Mouse (Mus musculus): ENCODE data around the gene Dph1. TPM values are rescaled to one million over a fixed set of nuclear protein-coding genes. Genes with fewer than 3 reads are reported as not detected.

Dph1 gene
- polyA plus RNA-seq, 1 experiment from 2014 or later, result 14.0 TPM

DNA sequence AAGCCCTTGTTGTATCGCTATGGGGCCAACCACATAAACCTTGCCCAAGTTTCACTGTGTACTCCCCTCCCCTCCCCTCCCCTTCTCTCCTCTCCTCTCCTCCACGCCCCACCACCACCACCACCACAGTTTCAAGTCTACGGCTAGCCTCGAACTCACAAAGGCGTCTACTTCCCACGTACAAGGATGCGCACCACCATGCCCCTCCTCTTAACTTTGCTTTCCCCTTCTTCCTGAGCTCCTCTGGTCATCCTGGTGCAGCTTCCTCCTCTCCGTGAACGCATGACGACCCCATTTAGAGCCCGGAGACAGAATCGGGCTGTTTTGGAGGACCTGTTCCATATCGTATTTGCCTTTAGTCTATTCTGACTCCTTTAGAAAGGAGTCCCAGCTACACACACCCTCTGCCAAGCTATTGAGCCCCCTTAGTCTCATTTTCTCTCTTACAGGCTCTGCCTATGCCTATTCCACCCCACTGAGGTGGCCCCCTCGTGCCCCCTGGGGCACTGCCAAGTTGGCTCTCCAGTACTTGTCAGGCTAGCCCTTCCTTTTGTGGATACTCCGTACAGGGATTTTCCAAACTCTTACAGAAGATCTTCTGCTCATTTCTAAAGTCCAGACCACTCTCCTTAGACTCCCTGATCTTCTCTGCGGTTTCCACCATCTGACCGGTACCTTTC is 19.7 kb downstream of the Dph1 start:
- Histone ChIP-seq H3K4me3 (peak overlapping the region; percentile 79), H3K27ac (replicated peaks) (no peak overlapping the region), H3K9ac (no peak overlapping the region), H3K4me2 (peak overlapping the region; percentile 75), H3K27me3 (peaks cover 28% of the 10 kb centered on the region), H3K4me1 (replicated peaks) (peaks cover 75% of the 10 kb centered on the region), H3K36me3 (no peaks in the 10 kb centered on the region), H3K9me3 (no peaks in the 10 kb centered on the region)
- WGBS, result 7% methylated on average over 17 of the region's 17 CpGs
- no peak for ATAC-seq (ENCODE audit: low FRiP score, low read depth)

DNA sequence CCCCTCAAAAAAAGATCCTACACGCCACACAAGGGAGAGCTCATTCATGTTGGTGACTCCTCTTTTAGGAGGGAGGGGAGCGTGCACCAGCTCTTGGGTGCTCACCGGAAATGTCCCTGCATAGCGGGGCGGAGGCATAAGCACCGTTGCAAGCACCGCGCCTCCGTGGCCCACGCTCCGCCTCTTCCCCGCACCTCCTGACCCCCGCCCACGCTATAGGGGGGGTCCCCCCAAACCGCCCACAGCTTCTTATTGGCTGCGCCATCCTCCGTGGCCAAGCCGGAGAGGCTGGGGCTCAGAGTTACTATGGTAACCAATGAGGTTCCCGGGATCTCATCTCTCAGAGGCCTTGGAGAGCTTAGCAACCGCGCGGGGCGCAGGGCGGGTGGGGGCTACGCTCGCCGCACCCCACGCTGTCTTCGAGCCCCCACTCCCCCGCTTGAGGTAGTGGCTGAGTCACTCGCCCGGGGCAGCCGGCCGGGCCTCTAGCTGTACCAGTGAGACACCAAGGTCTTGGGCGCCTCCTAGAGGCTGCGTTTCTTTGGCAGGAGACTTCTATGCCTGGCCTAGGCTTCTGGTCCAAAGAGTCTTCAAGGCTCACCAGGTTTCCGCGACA is 20.8 kb downstream of the Dph1 start:
- Histone ChIP-seq H3K9ac (peak overlapping the region; percentile 43), H3K4me2 (peak overlapping the region; percentile 98), H3K9me3 (no peaks in the 10 kb centered on the region), H3K27me3 (peaks cover 39% of the 10 kb centered on the region), H3K4me3 (peak overlapping the region; percentile 45), H3K27ac (replicated peaks) (peak overlapping the region; percentile 58), H3K4me1 (replicated peaks) (peaks cover 86% of the 10 kb centered on the region), H3K36me3 (no peaks in the 10 kb centered on the region)
- 0% methylated on average over 38 of the region's 38 CpGs for WGBS
- peak; percentile 76 for ATAC-seq (ENCODE audit: low FRiP score, low read depth)

DNA sequence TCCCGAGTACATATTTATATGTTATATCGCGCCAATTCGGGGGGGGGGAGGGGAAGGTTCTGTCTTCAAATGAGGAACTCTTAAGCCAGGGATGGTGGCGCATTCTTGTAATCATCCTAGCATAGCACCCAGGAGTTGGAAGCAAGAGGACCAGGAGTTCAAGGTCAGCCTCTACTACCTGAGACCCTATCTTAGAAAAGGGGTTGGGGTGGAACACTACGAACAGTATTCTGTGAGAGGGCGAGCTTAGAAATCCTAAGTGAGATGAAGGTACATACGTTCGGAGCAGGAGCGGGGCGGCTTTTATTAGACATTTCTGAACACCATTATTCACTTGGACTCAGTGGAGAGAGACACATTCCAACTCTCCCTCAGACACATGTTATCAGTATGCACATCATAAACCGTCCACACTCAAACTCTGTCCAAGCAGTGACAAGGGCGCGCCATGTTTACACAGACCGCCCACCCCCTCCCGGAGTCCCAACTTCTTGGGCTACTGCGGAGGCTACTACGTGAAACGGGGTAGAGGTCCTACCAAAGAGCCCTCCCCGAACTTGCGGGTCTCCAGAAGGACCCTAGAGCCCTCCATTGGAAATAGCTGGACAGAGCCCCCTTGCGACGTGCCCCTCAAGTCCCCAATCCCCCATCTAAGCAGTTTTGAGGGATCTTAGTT is 21.5 kb downstream of the Dph1 start, which contains the start of gene Hic1:
Gene Hic1, minus strand, starts transcription at position 115 of the 676 bp plus-strand sequence.
- Histone ChIP-seq H3K4me1 (replicated peaks) (peaks cover 88% of the 10 kb centered on the region), H3K36me3 (no peaks in the 10 kb centered on the region), H3K4me3 (peak within 1 kb of the TSS; percentile 45), H3K27ac (replicated peaks) (peak within 1 kb of the TSS; percentile 58), H3K4me2 (peak within 1 kb of the TSS; percentile 98), H3K9me3 (no peaks in the 10 kb centered on the region), H3K9ac (peak within 1 kb of the TSS; percentile 55), H3K27me3 (peaks cover 46% of the 10 kb centered on the region)
- ATAC-seq (ENCODE audit: low FRiP score, low read depth), result no peak
- WGBS, result 4% methylated on average over 23 of the region's 23 CpGs

DNA sequence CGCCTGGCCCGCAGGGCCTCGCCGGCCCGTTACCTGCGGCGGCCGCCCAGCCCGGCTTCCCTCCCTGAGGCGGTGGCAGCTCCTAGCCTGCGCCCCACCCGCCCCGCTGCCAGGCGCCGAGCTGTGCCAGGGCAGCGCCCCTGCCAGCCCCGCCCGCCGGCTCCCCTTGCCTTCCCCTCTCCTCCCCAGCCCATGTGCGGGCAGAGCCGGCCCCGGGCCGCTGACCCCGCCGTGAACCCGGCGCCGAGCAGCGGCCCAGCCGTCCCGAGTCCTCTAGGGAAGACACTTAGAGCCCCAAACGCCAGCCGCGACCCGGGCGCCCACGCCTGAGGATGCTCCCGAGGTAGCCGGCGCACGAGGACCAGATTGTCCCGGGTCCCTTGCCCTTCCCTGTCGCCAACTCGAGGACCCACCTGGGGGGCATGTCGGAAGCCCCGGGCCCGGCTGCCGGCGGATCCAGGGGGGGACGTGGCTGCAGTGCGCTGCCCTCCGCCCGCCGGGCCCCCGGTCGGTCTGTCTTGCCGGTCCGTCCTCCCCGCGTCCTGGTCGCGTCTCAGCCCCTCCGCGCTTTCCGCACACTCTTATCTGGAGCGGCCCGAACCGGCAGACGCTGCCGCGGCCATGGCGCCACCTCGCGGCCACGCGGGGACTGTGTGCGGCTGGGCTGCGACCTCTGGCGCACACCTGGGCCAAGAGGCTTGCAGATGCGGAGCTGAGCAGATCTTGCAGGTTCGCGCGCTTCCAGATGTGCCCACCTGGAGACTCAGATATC is 22.3 kb downstream of the Dph1 start:
- under 1% methylated on average over 67 of the region's 83 CpGs for WGBS
- Histone ChIP-seq H3K4me3 (peak overlapping the region; percentile 45), H3K27me3 (peaks cover 54% of the 10 kb centered on the region), H3K4me1 (replicated peaks) (peaks cover 82% of the 10 kb centered on the region), H3K4me2 (peak overlapping the region; percentile 98), H3K9ac (peak overlapping the region; percentile 55), H3K27ac (replicated peaks) (peak overlapping the region; percentile 58), H3K9me3 (no peaks in the 10 kb centered on the region), H3K36me3 (no peaks in the 10 kb centered on the region)
- ATAC-seq (ENCODE audit: low FRiP score, low read depth), result no peak

DNA sequence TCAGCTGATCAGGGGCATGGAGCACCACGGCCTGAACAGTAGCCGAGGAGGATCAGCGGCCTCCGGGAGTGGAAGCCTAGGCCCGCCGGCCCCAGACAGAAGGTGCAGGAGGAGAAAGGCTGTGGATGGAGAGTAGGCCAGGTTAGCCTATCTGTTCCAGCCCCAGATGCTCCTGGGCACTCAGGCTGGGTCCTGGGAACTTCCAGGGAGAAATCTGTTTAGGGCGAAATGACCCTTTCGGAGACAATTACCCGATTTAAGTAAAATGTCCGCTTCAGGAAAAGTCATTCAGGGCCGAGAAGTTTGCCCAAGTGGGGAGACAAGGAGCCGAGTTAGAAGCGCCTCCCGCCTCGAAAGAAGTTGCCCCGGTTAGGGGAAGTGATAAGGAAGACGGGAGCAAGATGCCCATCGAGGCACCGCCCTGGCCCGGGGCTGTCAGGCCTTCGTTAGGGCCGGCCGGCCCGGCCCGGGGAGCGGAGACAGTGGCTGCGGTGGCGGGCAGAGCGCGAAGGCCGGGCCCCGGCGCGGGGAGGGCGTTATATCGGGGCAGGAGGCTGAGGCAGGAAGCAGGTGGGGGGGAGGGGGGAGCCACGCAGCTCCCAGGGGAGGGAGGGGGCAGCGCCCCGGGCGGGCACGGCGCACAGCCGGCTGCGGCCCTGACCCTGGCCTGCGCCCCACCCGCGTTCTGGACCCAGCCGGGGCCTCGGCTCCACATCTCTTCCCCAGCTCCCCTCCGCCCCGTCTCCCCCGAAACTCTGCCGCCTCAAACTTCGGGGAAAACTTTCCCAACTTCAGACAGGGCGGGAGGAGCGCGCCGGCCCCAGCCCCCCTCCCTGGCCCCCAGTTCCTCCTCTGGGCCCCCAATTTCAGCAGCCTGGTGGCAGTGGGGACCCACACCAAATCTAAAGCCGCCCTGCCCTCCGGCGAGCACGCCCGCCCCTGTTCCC is 23.1 kb downstream of the Dph1 start:
- no peaks in the 10 kb centered on the region for H3K9me3 ChIP-seq
- peaks cover 5% of the 10 kb centered on the region; the same call in 1 of the 2 replicates for H3K36me3 ChIP-seq
- peaks cover 76% of the 10 kb centered on the region for H3K4me1 ChIP-seq (replicated peaks)
- 4% methylated on average over 57 of the region's 63 CpGs for WGBS
- H3K27me3 ChIP-seq, result peaks cover 62% of the 10 kb centered on the region
- peak overlapping the region; percentile 55; the same call in 1 of the 2 replicates for H3K9ac ChIP-seq
- peak overlapping the region; percentile 54 for H3K27ac ChIP-seq (replicated peaks)
- H3K4me2 ChIP-seq, result peak overlapping the region; percentile 98
- peak overlapping the region; percentile 45 for H3K4me3 ChIP-seq
- no peak for ATAC-seq (ENCODE audit: low FRiP score, low read depth)

DNA sequence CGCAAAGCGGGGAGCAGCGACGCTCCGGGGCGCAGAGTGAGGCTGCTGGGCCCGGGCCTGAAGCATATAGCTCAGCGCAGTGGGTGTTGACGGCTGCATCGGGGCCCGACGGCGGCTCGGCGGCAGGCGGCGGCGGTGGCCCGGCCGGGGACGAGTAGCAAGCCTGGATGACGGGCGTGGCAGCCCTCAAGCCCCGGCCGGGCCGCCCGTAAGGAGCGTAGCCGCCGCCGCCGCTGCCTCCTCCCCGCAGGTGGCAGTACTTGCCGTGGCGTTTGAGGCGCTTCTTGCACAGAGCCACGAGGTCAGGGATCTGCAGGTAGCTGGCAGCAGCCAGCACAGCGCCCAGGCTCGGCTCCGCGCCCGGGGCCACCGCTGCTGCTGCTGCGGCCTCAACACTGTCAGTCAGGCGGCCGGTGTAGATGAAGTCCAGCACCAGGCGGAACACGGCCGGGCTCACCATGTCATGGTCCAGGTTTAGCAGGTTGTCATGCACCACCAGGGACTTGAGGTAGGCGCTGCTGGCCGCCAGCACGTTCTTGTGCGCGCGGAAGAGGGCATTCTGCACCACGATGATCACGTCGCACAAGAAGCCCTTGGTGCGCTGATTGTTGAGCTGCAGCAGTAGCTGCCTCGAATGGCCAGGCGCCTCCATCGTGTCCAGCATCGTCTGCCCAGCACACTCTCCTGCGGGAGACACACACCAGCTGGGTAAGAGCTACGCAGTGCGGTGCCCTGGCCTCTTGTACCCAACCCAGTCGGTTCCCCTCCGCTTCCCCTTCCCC is 24.0 kb downstream of the Dph1 start:
- WGBS, result 4% methylated on average over 68 of the region's 68 CpGs
- Histone ChIP-seq H3K4me3 (peak overlapping the region; percentile 45), H3K4me1 (replicated peaks) (peaks cover 68% of the 10 kb centered on the region), H3K27ac (replicated peaks) (0 out of 2 replicates have a peak overlapping the region, but pooled peaks have one; percentile 1), H3K9ac (peak overlapping the region; percentile 23; the same call in 1 of the 2 replicates), H3K9me3 (no peaks in the 10 kb centered on the region), H3K4me2 (peak overlapping the region; percentile 98), H3K36me3 (peaks cover 7% of the 10 kb centered on the region; the same call in 1 of the 2 replicates), H3K27me3 (peaks cover 69% of the 10 kb centered on the region)
- ATAC-seq (ENCODE audit: low FRiP score, low read depth), result no peak

DNA sequence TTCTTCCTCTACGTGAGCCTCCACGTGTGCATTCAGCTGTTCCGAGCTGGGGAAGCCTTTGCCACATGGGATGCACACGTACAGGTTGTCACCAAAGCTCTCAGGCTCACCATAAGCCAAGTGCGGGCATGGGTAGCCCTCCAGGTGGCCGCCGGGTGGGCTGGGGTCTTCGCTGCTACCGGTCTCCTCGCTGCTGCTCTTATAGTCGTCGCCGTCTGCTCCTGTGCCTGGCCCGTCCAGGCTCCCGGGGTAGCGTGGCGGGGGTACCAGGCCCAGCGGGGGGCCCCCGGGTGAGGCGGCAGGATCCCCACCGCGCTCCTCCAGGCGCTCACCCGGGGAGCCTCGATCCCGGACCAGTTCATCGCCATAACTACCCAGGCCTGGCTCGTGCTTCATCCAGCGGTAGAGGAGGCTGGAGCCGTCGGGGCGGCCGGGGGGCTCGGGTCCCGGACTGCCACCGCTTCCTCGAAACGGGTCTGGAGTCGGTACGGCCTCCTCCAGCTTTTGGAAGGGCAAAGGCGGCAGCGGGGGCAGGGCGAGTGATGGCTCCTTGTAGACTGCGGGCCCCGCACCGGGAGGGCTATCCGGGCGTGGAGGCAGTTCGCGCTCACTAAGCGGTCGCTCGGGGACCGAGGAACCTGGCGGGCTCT is 24.7 kb downstream of the Dph1 start:
- peak overlapping the region; percentile 23; the same call in 1 of the 2 replicates for H3K9ac ChIP-seq
- H3K27ac ChIP-seq (replicated peaks), result no peak overlapping the region
- peaks cover 62% of the 10 kb centered on the region for H3K4me1 ChIP-seq (replicated peaks)
- no peak for ATAC-seq (ENCODE audit: low FRiP score, low read depth)
- peaks cover 7% of the 10 kb centered on the region; the same call in 1 of the 2 replicates for H3K36me3 ChIP-seq
- 7% methylated on average over 55 of the region's 55 CpGs for WGBS
- no peaks in the 10 kb centered on the region for H3K9me3 ChIP-seq
- peaks cover 69% of the 10 kb centered on the region for H3K27me3 ChIP-seq
- H3K4me2 ChIP-seq, result peak overlapping the region; percentile 98
- peak overlapping the region; percentile 45 for H3K4me3 ChIP-seq

DNA sequence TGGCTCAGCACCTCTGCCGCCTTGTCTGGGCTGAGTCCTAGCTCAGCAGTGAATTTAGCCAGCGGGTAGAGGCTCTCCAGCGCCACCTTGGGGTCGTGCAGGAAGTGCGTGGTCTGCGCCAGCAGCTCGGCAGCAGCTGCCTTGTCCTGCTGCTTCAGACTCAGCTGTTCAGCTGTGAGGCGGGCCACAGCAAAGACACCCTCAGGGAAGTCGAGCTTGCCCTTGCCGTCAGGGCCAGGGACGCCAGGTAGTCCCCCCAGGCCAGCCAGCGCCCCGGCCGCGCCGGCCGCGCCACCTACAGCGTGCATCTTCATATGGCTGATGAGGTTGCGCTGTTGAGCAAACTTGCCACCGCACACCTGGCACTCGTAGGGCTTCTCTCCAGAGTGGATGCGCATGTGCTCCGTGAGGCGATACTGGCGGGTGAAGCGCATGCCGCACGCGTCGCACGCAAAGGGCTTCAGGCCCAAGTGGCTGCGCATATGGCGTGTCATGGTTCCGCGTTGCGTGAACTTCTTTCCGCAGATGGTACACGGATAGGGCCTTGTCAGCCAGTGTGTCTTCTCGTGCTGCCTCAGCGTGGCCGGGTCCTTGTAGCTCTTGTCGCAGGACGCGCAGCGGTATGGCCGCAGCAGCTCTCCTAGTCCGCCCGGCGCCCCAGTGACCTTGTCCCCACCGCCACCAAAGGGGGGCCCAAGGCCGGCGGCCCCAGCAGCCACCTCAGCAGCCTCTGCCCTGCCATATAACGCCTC is 25.4 kb downstream of the Dph1 start:
- Histone ChIP-seq H3K4me2 (peak overlapping the region; percentile 98), H3K4me1 (replicated peaks) (peaks cover 56% of the 10 kb centered on the region), H3K9me3 (no peaks in the 10 kb centered on the region), H3K9ac (peak overlapping the region; percentile 18; the same call in 1 of the 2 replicates), H3K27me3 (peaks cover 69% of the 10 kb centered on the region), H3K27ac (replicated peaks) (no peak overlapping the region), H3K36me3 (peaks cover 7% of the 10 kb centered on the region; the same call in 1 of the 2 replicates), H3K4me3 (peak overlapping the region; percentile 45)
- no peak for ATAC-seq (ENCODE audit: low FRiP score, low read depth)
- 4% methylated on average over 54 of the region's 54 CpGs for WGBS

DNA sequence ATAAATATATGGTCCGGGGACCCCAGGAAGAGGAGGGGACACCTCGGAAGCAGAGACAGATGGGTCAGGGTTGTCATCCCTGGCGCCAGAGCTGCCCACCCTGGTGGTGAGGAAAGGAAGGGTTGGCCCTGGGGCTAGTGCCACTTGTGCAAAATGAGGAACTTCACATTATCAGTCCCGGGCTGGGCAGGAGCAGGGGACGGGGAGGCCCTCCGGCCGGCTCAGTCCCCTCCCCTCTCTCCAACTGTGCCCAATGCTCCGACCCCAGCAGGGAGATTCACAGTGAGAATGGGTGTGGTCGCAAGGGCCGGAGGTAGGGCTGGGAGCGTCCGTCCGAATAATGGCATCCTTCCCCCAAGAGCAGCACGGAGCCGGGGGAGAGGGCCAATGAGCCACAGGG is 26.3 kb downstream of the Dph1 start:
- WGBS, result 18% methylated on average over 15 of the region's 15 CpGs
- H3K9me3 ChIP-seq, result no peaks in the 10 kb centered on the region
- H3K9ac ChIP-seq, result no peak overlapping the region
- ATAC-seq (ENCODE audit: low FRiP score, low read depth), result no peak
- peaks cover 69% of the 10 kb centered on the region for H3K27me3 ChIP-seq
- peaks cover 47% of the 10 kb centered on the region for H3K4me1 ChIP-seq (replicated peaks)
- H3K4me3 ChIP-seq, result peak overlapping the region; percentile 1; the same call in 1 of the 2 replicates
- H3K27ac ChIP-seq (replicated peaks), result no peak overlapping the region
- no peak overlapping the region for H3K4me2 ChIP-seq
- peaks cover 7% of the 10 kb centered on the region; the same call in 1 of the 2 replicates for H3K36me3 ChIP-seq

All from hindbrain, embryonic 15.5 days (tissue).